Mouse (Mus musculus) spleen, postnatal 14 days (tissue): ENCODE data around the gene Slco3a1.

ENCODE experiments used
- DNase-seq, 2 experiments: peaks; one replicate each; pipeline ENCODE4 v3.0.0; 2021 to 2022; ENCODE audit warnings: low spot score in 2 of 2

Slco3a1 gene

GRCm38 (mm10) chr7:74303611-74304300 lies 250.8 kb downstream of the Slco3a1 start:
- DNase-seq: no peak

GRCm38 (mm10) chr7:74303081-74303480 lies 251.5 kb downstream of the Slco3a1 start:
- DNase-seq: no peak

DNA sequence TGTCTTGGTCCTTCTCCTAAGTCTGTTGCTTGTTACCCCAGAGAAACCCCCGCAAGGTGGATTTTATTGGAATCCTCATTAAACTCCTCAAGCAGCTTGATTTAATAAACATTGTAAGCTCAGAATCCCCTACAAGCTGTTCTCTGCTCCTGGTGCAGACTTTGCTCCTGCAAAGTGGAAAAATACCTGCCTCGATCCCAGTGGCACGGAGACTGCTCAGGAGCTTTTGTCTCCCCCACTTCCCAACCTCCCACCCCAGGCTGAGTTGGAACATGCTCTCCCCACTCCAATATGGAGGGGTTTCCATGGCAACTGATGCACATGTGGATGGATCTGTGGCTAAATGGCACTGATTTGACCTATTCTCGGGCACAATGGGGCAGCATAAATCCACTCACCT lies 268.0 kb downstream of the Slco3a1 start:
- DNase-seq: no peak

DNA sequence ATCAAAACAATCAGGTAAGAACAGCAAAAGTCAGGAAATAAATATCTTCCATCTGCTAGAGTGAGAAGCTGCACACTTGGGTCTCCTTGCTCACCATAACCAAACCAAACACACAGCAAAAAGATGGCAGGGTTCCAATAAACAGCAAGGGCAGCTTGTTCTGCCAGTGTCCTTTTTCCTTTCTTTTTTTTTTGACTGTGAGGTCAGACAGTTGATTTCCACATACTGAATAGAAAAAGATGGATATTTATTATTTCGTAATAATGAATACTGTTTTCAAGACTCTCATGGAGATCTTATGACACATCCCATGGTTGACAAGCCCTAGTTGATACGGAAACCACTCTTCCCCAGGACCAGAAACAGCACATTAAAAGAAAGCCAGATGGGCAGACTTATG lies 274.2 kb downstream of the Slco3a1 start:
- no peak for DNase-seq

- DNase-seq: no peak
Measured at GRCm38 (mm10) chr7:74279356-74279755, 275.2 kb downstream of the Slco3a1 start.

- no peak for DNase-seq
Measured at GRCm38 (mm10) chr7:74270089-74270394, 284.5 kb downstream of the Slco3a1 start.

GRCm38 (mm10) chr7:74269283-74270088 lies 285.1 kb downstream of the Slco3a1 start:
- no peak for DNase-seq

GRCm38 (mm10) chr7:74266511-74267168 lies 287.9 kb downstream of the Slco3a1 start:
- no peak for DNase-seq

DNA sequence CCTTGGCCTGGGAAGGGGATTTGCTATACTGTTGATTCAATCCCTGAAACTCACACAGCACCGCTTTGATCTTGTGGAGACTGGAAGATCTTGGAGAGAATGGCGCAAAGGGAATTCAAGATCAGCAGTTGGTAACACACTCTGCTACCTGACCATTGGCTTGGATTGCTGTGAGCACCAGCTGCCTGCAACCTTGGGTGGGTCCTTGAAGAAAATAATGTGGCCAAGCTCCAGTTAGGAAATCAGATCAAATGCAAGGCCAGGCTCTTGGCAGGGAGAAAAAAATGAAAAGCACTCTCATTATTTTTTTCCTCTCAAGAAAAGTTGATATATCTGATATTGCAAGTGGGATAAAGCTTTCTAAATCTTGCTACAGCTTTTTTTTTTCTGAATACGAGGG lies 298.3 kb downstream of the Slco3a1 start:
- DNase-seq: no peak

DNA sequence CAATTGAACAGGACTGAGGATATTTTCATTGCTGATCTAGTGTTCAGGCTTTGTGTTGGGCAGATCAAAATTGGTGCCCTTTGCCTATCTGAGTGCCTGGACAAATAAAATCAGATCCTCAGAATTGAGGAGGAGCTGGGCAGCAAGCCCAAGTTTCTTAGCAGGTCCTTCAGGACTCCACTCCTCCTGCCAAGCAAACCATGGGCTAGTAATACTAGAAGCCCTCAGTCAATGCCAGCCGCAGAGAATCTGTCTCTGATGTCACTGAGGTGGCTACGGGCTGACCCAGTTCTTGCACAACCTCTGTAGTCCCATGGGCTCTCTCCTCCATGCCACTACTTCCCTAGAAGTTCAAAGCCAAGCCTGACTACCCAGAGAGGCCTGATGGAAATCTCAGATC lies 302.5 kb downstream of the Slco3a1 start:
- DNase-seq: no peak

GRCm38 (mm10) chr7:74241236-74241635 lies 313.3 kb downstream of the Slco3a1 start:
- DNase-seq: no peak

GRCm38 (mm10) chr7:74240459-74241172 lies 314.0 kb downstream of the Slco3a1 start:
- DNase-seq: no peak
